Mouse (Mus musculus) layer of hippocampus, postnatal 14 days (tissue): Measurements from ENCODE around the gene Tifab. TPM values are rescaled to one million over a fixed set of nuclear protein-coding genes. Genes with fewer than 3 reads are reported as not detected.
A peak's percentile ranks its signal among the peaks of the same experiment; 100 is the strongest.

Source experiments
- DNase-seq, 2 experiments: peaks; one replicate each; pipeline ENCODE4 v3.0.0; 2021 to 2022; ENCODE audit warnings: low spot score in 2 of 2, mixed read lengths in 1 of 2
- total RNA-seq, 2 experiments: library from RNA; stranded (reverse); gene quantifications; 2 replicates each; pipeline ENCODE4 v1.2.3; 2021

Gene Tifab
- total RNA-seq, 2 experiments from 2014 or later, result 1.7 to 1.8 TPM

GRCm38 (mm10) chr13:56142382-56143150 lies 36.1 kb downstream of the Tifab start:
- no peak for DNase-seq

- no peak for DNase-seq
Measured at GRCm38 (mm10) chr13:56139167-56139751, 39.4 kb downstream of the Tifab start.

- DNase-seq, result no peak
Measured at GRCm38 (mm10) chr13:56136200-56136599, 42.5 kb downstream of the Tifab start, which contains the start of gene H2afy. Gene H2afy (minus strand): TSS chr13:56136361.

- DNase-seq, result peak; percentile 85 to 86
Measured at GRCm38 (mm10) chr13:56135231-56136052, 43.2 kb downstream of the Tifab start.

GRCm38 (mm10) chr13:56134631-56135181 lies 44.0 kb downstream of the Tifab start:
- DNase-seq, result peak in 1 of 2 experiments; percentile 32

- no peak for DNase-seq
Measured at GRCm38 (mm10) chr13:56134031-56134430, 44.7 kb downstream of the Tifab start.

- no peak for DNase-seq
Measured at GRCm38 (mm10) chr13:56132941-56133340, 45.7 kb downstream of the Tifab start.

- DNase-seq, result no peak
Measured at GRCm38 (mm10) chr13:56132326-56132936, 46.3 kb downstream of the Tifab start.

- DNase-seq, result no peak
Measured at GRCm38 (mm10) chr13:56130544-56130943, 48.1 kb downstream of the Tifab start.

- no peak for DNase-seq
Measured at GRCm38 (mm10) chr13:56129578-56129977, 49.1 kb downstream of the Tifab start.

- DNase-seq, result no peak
Measured at GRCm38 (mm10) chr13:56129014-56129413, 49.7 kb downstream of the Tifab start.

GRCm38 (mm10) chr13:56125632-56126031 lies 53.1 kb downstream of the Tifab start:
- no peak for DNase-seq

Other genes with a start within 250 kb of the Tifab start
- 100 to 1,000 TPM; 127 to 133 TPM for gene H2afy, start 42.5 kb downstream of the Tifab start, total RNA-seq
- not detected for gene Neurog1, start 73.3 kb upstream of the Tifab start, total RNA-seq
- 100 to 1,000 TPM in 1 of 2 experiments, 10 to 100 TPM in 1; 98.6 to 114 TPM for gene Cxcl14, start 117.7 kb upstream of the Tifab start, total RNA-seq
- gene Gm3045, start 247.7 kb upstream of the Tifab start, total RNA-seq, result not detected